Mouse (Mus musculus): Measurements from ENCODE around the gene Rnf128. TPM values are rescaled to one million over a fixed set of nuclear protein-coding genes. Genes with fewer than 3 reads are reported as not detected.

Gene Rnf128
- polyA plus RNA-seq (2012; rRNA removed) (9.1 and 13.6 TPM in 2 replicates), polyA plus RNA-seq (2014; fragmentation: Nextera tagmentation; extraction: Ambion mirVana) (41.4 and 45.2 TPM in 2 replicates)

- Histone ChIP-seq H3K9me3 (ENCODE audit: control insufficient read depth, low read length) (no peaks in the 10 kb centered on the region), H3K27ac (no peak within 1 kb of the TSS), H3K36me3 (replicated peaks; ENCODE audit: control insufficient read depth, insufficient read depth, low read depth) (no peaks in the 10 kb centered on the region), H3K9ac (replicated peaks) (no peak within 1 kb of the TSS), H3K4me1 (replicated peaks; ENCODE audit: control insufficient read depth in 2 of 2, insufficient read depth in 2 of 2, low read length in 1 of 2) (peaks cover 0 to 6% of the 10 kb centered on the region in 2 experiments; a peak in 2 of 4 replicates), H3K4me3 (ENCODE audit: insufficient read depth in 1 of 2, low read depth in 2 of 2, low read length in 2 of 2) (no peak within 1 kb of the TSS), H3K27me3 (ENCODE audit: control insufficient read depth, insufficient read depth, low read length) (no peaks in the 10 kb centered on the region), H3K4me2 (ENCODE audit: low read depth) (peak within 1 kb of the TSS; percentile 36)
- TF ChIP-seq CTCF (IDR thresholded peaks at IDR 0.05; ENCODE audit: low read depth) (no peak), EP300 (IDR thresholded peaks at IDR 0.05; ENCODE audit: low read depth) (0 out of 2 replicates have a peak, but pooled peaks have one; percentile 22)
- no peak for DNase-seq (ENCODE audit: low read depth in 3 of 3, low spot score in 3 of 3)
- WGBS (ENCODE audit: insufficient replicate concordance), result 52% methylated on average over 8 of the region's 8 CpGs
- peak; percentile 53; the same call in 1 of the 2 replicates for ATAC-seq (ENCODE audit: insufficient read depth)
These were observed at the start of gene Rnf128 for GRCm38 (mm10) chrX:139562925-139563461. Rnf128 (plus strand) TSS chrX:139563316.

GRCm38 (mm10) chrX:139516156-139516555 lies 47.0 kb upstream of the Rnf128 start:
- no peak overlapping the region for H3K27ac ChIP-seq
- no peaks in the 10 kb centered on the region for H3K9me3 ChIP-seq (ENCODE audit: control insufficient read depth, low read length)
- no peaks in the 10 kb centered on the region for H3K36me3 ChIP-seq (replicated peaks; ENCODE audit: control insufficient read depth, insufficient read depth, low read depth)
- no peak overlapping the region for H3K4me3 ChIP-seq (ENCODE audit: insufficient read depth in 1 of 2, low read depth in 2 of 2, low read length in 2 of 2)
- no peak overlapping the region for H3K9ac ChIP-seq (replicated peaks)
- WGBS (ENCODE audit: insufficient replicate concordance), result 49% methylated on average over 2 of the region's 2 CpGs
- ATAC-seq (ENCODE audit: insufficient read depth), result no peak
- H3K4me2 ChIP-seq (ENCODE audit: low read depth), result no peak overlapping the region
- TF ChIP-seq CTCF (IDR thresholded peaks at IDR 0.05; ENCODE audit: low read depth) (no peak), EP300 (IDR thresholded peaks at IDR 0.05; ENCODE audit: low read depth) (no peak)
- 0 out of 4 replicates have a peak, but pooled peaks cover 0 to 1% of the 10 kb centered on the region in 2 experiments for H3K4me1 ChIP-seq (replicated peaks; ENCODE audit: control insufficient read depth in 2 of 2, insufficient read depth in 2 of 2, low read length in 1 of 2)
- H3K27me3 ChIP-seq (ENCODE audit: control insufficient read depth, insufficient read depth, low read length), result no peaks in the 10 kb centered on the region
- no peak for DNase-seq (ENCODE audit: low read depth in 3 of 3, low spot score in 3 of 3)

- Histone ChIP-seq H3K27ac (no peak overlapping the region), H3K4me1 (replicated peaks; ENCODE audit: control insufficient read depth in 2 of 2, insufficient read depth in 2 of 2, low read length in 1 of 2) (0 out of 4 replicates have a peak, but pooled peaks cover 0 to 2% of the 10 kb centered on the region in 2 experiments), H3K9me3 (ENCODE audit: control insufficient read depth, low read length) (no peaks in the 10 kb centered on the region), H3K4me3 (ENCODE audit: insufficient read depth in 1 of 2, low read depth in 2 of 2, low read length in 2 of 2) (no peak overlapping the region), H3K36me3 (replicated peaks; ENCODE audit: control insufficient read depth, insufficient read depth, low read depth) (no peaks in the 10 kb centered on the region), H3K9ac (replicated peaks) (no peak overlapping the region), H3K4me2 (ENCODE audit: low read depth) (no peak overlapping the region), H3K27me3 (ENCODE audit: control insufficient read depth, insufficient read depth, low read length) (no peaks in the 10 kb centered on the region)
- 70% methylated on average over 2 of the region's 2 CpGs for WGBS (ENCODE audit: insufficient replicate concordance)
- TF ChIP-seq CTCF (IDR thresholded peaks at IDR 0.05; ENCODE audit: low read depth) (no peak), EP300 (IDR thresholded peaks at IDR 0.05; ENCODE audit: low read depth) (no peak)
- DNase-seq (ENCODE audit: low read depth in 3 of 3, low spot score in 3 of 3), result no peak
- ATAC-seq (ENCODE audit: insufficient read depth), result no peak
These were observed 43.9 kb upstream of the Rnf128 start for GRCm38 (mm10) chrX:139519251-139519650.

GRCm38 (mm10) chrX:139524303-139525091 lies 38.6 kb upstream of the Rnf128 start:
- H3K36me3 ChIP-seq (replicated peaks; ENCODE audit: control insufficient read depth, insufficient read depth, low read depth), result no peaks in the 10 kb centered on the region
- peaks cover 0 to 18% of the 10 kb centered on the region in 2 experiments for H3K4me1 ChIP-seq (replicated peaks; ENCODE audit: control insufficient read depth in 2 of 2, insufficient read depth in 2 of 2, low read length in 1 of 2)
- H3K27ac ChIP-seq, result no peak overlapping the region
- no peak overlapping the region for H3K4me3 ChIP-seq (ENCODE audit: insufficient read depth in 1 of 2, low read depth in 2 of 2, low read length in 2 of 2)
- no peak overlapping the region for H3K4me2 ChIP-seq (ENCODE audit: low read depth)
- 49% methylated on average over 5 of the region's 5 CpGs for WGBS (ENCODE audit: insufficient replicate concordance)
- no peaks in the 10 kb centered on the region for H3K9me3 ChIP-seq (ENCODE audit: control insufficient read depth, low read length)
- no peaks in the 10 kb centered on the region for H3K27me3 ChIP-seq (ENCODE audit: control insufficient read depth, insufficient read depth, low read length)
- ATAC-seq (ENCODE audit: insufficient read depth) (no peak), DNase-seq (ENCODE audit: low read depth in 3 of 3, low spot score in 3 of 3) (no peak)
- no peak overlapping the region for H3K9ac ChIP-seq (replicated peaks)
- TF ChIP-seq EP300 (IDR thresholded peaks at IDR 0.05; ENCODE audit: low read depth), result no peak
- TF ChIP-seq CTCF (IDR thresholded peaks at IDR 0.05; ENCODE audit: low read depth), result no peak

GRCm38 (mm10) chrX:139525724-139526123 lies 37.4 kb upstream of the Rnf128 start:
- H3K27me3 ChIP-seq (ENCODE audit: control insufficient read depth, insufficient read depth, low read length), result no peaks in the 10 kb centered on the region
- H3K9ac ChIP-seq (replicated peaks), result no peak overlapping the region
- DNase-seq (ENCODE audit: low read depth in 3 of 3, low spot score in 3 of 3), result peak in 2 of 3 experiments; percentile 9 to 27
- no peak overlapping the region for H3K4me3 ChIP-seq (ENCODE audit: insufficient read depth in 1 of 2, low read depth in 2 of 2, low read length in 2 of 2)
- TF ChIP-seq EP300 (IDR thresholded peaks at IDR 0.05; ENCODE audit: low read depth) (peak; percentile 63), CTCF (IDR thresholded peaks at IDR 0.05; ENCODE audit: low read depth) (no peak)
- H3K4me2 ChIP-seq (ENCODE audit: low read depth), result no peak overlapping the region
- 24% methylated on average over 2 of the region's 2 CpGs for WGBS (ENCODE audit: insufficient replicate concordance)
- peak; percentile 75 for ATAC-seq (ENCODE audit: insufficient read depth)
- H3K9me3 ChIP-seq (ENCODE audit: control insufficient read depth, low read length), result no peaks in the 10 kb centered on the region
- no peaks in the 10 kb centered on the region for H3K36me3 ChIP-seq (replicated peaks; ENCODE audit: control insufficient read depth, insufficient read depth, low read depth)
- no peak overlapping the region for H3K27ac ChIP-seq
- peaks cover 0 to 18% of the 10 kb centered on the region in 2 experiments for H3K4me1 ChIP-seq (replicated peaks; ENCODE audit: control insufficient read depth in 2 of 2, insufficient read depth in 2 of 2, low read length in 1 of 2)
